Mouse (Mus musculus) heart, embryonic 14.5 days (tissue): ENCODE measurements at regions not wholly inside any gene's neighbourhood (a gene's known extent, or its start where the extent isn't known, plus 50 kb on each side); places are given as distances from the start of the nearest gene placed in this dataset.

Experiments used
- ATAC-seq: fragments of 200-750 bp; cut with Nextera tagmentation; 2 replicates; pipeline ENCODE4 v1.8.0; 2017; ENCODE audit warnings: low read depth, moderate TSS enrichment; ENCODE audit not compliant: insufficient number of reproducible peaks, insufficient read depth, low FRiP score
- H3K27ac ChIP-seq, 2 experiments: fragments of 200-500 bp in 1 of 2; fragments of 300-500 bp in 1 of 2; sonication (generic) in 1 of 2; replicated peaks in 1 of 2; 2 replicates each; pipeline ENCODE4 v1.5.1; 2012 to 2014; ENCODE audit warnings: low read depth in 2 of 2, low read length in 2 of 2, control low read depth in 1 of 2, mild to moderate bottlenecking in 1 of 2, mixed read lengths in 1 of 2; ENCODE audit not compliant: control insufficient read depth in 1 of 2, insufficient read depth in 1 of 2
- H3K27me3 ChIP-seq: fragments of 300-500 bp; sonication (generic); 2 replicates; pipeline ENCODE4 v1.6.1; 2014; ENCODE audit warnings: mild to moderate bottlenecking, low read length, control low read depth; ENCODE audit not compliant: control insufficient read depth, insufficient read depth
- H3K36me3 ChIP-seq: fragments of 300-500 bp; sonication (generic); 2 replicates; pipeline ENCODE4 v1.6.1; 2014; ENCODE audit warnings: mild to moderate bottlenecking, control low read depth, low read length, mixed read lengths; ENCODE audit not compliant: control insufficient read depth, insufficient read depth
- H3K4me1 ChIP-seq, 2 experiments: fragments of 200-500 bp in 1 of 2; fragments of 300-500 bp in 1 of 2; sonication (generic) in 1 of 2; 2 replicates each; pipeline ENCODE4 v1.6.1; 2012 to 2014; ENCODE audit warnings: low read length in 2 of 2, control low read depth in 1 of 2, mixed read lengths in 1 of 2; ENCODE audit not compliant: control insufficient read depth in 2 of 2, insufficient read depth in 2 of 2
- H3K4me2 ChIP-seq: fragments of 300-500 bp; sonication (generic); 2 replicates; pipeline ENCODE4 v1.6.1; 2014; ENCODE audit warnings: mild to moderate bottlenecking, low read length
- H3K4me3 ChIP-seq, 2 experiments: fragments of 200-500 bp in 1 of 2; fragments of 300-500 bp in 1 of 2; sonication (generic) in 1 of 2; 2 replicates each; pipeline ENCODE4 v1.5.1; 2012 to 2014; ENCODE audit warnings: low read length in 2 of 2, mild to moderate bottlenecking in 2 of 2, control low read depth in 1 of 2, low read depth in 1 of 2, moderate library complexity in 1 of 2; ENCODE audit not compliant: control insufficient read depth in 1 of 2, insufficient read depth in 1 of 2
- H3K9ac ChIP-seq: fragments of 300-500 bp; sonication (generic); 2 replicates; pipeline ENCODE4 v1.6.1; 2014; ENCODE audit warnings: mild to moderate bottlenecking, low read length
- H3K9me3 ChIP-seq: fragments of 300-500 bp; sonication (generic); 2 replicates; pipeline ENCODE4 v1.6.1; 2016; ENCODE audit warnings: low read length, control low read depth; ENCODE audit not compliant: control insufficient read depth
- WGBS: fragments of 180-500 bp; shearing (Covaris S2); extraction: QIAGEN DNeasy Blood & Tissue Kit; methylation state at CpG from one replicate; pipeline ENCODE4 v1.1.7; 2014; 5-methylcytosine and 5-hydroxymethylcytosine counted together

DNA sequence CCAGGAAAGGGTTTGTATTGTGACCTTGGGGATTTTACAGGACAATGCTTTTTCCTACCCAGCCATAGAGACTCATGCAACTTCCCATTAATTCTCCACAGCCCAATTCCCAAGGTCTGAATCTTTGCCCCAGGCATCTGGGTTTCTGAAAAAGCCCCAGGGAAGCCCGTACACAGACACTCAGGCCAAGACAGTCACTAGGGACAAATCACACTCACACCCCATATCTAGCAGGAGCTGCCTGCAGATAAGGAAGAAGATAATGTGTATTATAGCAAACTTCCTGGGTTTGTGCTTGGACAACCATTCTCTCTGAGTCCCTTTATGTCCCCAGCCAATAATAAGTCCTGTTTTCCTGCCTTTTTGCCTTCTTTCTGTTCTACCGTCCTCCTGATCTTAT lies 305.0 kb upstream of the Clint1 start:
- no peak overlapping the region for H3K4me3 ChIP-seq
- 34% methylated on average over 2 of the region's 2 CpGs for WGBS
- H3K27ac ChIP-seq = no peak overlapping the region
- H3K27me3 ChIP-seq = 0 out of 2 replicates have a peak, but pooled peaks cover 3% of the 10 kb centered on the region
- no peaks in the 10 kb centered on the region for H3K9me3 ChIP-seq
- H3K4me1 ChIP-seq = 0 out of 4 replicates have a peak, but pooled peaks cover 0 to 4% of the 10 kb centered on the region in 2 experiments
- H3K4me2 ChIP-seq = no peak overlapping the region
- no peak overlapping the region for H3K9ac ChIP-seq
- no peak for ATAC-seq
- no peaks in the 10 kb centered on the region for H3K36me3 ChIP-seq

DNA sequence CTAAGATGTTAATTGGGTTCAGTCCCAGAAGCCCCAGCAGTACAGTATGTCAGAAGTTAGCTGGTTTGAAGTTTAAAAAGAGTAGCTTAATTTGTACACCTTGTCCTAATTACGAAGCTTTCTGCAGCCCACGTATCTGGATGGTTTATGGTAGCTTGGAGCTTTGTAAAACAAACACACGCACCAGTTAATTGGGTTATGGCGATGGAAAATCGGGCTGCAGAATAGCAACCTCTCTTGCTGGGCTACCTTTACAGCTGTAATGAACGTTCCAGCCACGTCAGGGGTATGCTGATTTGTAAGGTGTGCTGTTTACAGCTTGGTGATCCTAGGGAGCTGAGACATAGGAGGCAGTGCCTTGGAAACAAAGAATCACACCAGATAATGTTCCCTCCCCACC lies 301.5 kb upstream of the Clint1 start:
- H3K9ac ChIP-seq = no peak overlapping the region
- no peak for ATAC-seq
- WGBS = 62% methylated on average over 7 of the region's 7 CpGs

DNA sequence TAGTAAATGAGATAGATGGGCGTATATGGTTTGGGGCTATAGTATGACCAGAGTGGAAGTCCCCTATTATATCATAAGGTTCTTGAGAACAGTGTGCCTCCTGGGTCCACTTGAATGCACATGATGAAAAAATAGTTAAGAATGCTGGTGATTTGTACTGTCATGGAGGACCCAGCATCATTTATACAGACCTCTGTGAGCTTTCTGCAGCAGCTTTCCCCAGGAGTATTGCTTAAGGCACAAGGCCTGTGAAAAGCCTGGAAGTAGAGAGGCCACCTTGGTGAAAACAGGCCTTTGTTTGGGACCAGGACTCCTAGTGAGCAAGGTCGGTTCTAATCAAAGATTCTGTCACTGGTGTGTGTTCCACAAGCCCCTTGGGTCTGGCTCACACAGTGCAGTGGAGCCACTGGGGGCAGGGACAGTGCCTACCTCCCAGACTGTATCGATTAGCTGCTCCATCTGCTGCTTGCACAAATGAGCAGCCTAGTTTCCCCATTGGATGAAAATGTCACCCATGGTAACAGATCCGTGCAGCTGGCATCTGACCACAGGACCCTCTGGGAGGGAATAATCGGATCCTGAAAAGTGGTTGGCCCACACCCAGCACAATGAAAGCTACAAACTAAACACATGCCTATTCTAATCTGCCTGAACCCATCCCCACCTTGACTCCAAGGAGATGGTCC lies 274.2 kb upstream of the Clint1 start:
- Histone ChIP-seq H3K27ac (no peak overlapping the region), H3K27me3 (no peaks in the 10 kb centered on the region), H3K36me3 (no peaks in the 10 kb centered on the region), H3K9me3 (no peaks in the 10 kb centered on the region), H3K9ac (no peak overlapping the region), H3K4me1 (no peaks in the 10 kb centered on the region), H3K4me3 (no peak overlapping the region), H3K4me2 (no peak overlapping the region)
- 53% methylated on average over 5 of the region's 5 CpGs for WGBS
- ATAC-seq = no peak

More for the DNA sequence above, 301.5 kb upstream of the Clint1 start:
- Histone ChIP-seq H3K9me3 (no peaks in the 10 kb centered on the region), H3K4me3 (no peak overlapping the region), H3K27ac (no peak overlapping the region), H3K4me1 (0 out of 4 replicates have a peak, but pooled peaks cover 0 to 4% of the 10 kb centered on the region in 2 experiments), H3K4me2 (no peak overlapping the region), H3K36me3 (no peaks in the 10 kb centered on the region), H3K27me3 (0 out of 2 replicates have a peak, but pooled peaks cover 3% of the 10 kb centered on the region)

DNA sequence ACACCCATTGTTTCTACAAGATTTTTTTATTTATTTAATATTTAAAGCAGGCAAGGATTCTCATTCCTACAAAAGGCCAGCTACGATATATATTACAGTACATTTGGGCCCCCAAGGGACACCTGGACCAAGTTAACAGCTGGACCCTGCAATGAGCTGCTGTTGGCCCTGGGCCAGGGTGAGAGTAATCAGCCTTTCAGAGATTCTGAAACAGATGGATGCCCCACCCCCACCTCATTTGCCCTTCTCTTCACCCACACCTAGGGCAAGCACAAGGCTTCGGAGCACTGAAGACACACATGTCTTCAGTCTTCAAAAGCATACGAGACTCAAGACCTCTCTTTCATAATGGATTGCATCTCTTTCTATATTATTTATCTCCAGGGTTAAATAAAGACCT lies 259.5 kb upstream of the Clint1 start:
- no peak for ATAC-seq
- Histone ChIP-seq H3K36me3 (no peaks in the 10 kb centered on the region), H3K4me2 (no peak overlapping the region), H3K4me3 (no peak overlapping the region), H3K9ac (no peak overlapping the region), H3K27ac (no peak overlapping the region), H3K9me3 (no peaks in the 10 kb centered on the region), H3K4me1 (no peaks in the 10 kb centered on the region), H3K27me3 (no peaks in the 10 kb centered on the region)
- WGBS = 80% methylated on average over 3 of the region's 3 CpGs

DNA sequence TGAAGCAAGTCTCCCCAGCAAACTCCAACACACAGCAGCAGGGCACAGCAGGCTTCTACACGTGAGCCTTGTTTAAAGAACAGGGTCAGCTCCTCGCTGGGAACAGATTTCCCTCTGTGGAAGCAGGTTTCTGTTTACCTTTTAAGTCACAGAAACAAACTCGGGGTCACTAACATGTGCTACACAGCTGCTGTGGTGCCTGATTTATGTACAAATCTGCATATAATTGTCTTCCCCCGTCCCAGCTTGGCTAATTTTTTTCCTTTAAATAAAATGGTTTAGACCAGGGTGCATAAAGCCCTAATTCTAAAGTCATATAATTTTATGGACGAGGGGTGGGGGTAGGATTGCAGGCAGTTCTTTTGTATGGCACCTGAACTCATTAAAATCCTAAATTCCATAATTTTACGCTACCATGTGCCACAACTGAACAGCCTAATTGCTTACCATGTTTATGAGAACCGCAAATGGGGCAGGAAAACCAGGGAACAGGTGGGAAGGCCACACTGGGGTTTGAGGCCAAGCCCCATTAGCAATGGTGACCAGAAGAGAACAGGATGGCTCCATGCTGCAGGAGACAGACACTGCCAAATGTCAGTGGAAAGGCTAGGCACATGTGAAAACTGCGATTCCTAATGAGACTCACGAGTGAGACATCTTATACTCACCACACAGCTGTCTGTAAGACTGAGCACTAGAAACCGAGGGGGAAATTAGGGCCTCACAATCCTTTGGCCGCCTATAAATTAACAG lies 258.8 kb upstream of the Clint1 start:
- no peak for ATAC-seq
- Histone ChIP-seq H3K4me1 (no peaks in the 10 kb centered on the region), H3K4me3 (no peak overlapping the region), H3K9me3 (no peaks in the 10 kb centered on the region), H3K27ac (no peak overlapping the region), H3K4me2 (no peak overlapping the region), H3K27me3 (no peaks in the 10 kb centered on the region), H3K9ac (no peak overlapping the region), H3K36me3 (no peaks in the 10 kb centered on the region)
- 71% methylated on average over 11 of the region's 11 CpGs for WGBS

DNA sequence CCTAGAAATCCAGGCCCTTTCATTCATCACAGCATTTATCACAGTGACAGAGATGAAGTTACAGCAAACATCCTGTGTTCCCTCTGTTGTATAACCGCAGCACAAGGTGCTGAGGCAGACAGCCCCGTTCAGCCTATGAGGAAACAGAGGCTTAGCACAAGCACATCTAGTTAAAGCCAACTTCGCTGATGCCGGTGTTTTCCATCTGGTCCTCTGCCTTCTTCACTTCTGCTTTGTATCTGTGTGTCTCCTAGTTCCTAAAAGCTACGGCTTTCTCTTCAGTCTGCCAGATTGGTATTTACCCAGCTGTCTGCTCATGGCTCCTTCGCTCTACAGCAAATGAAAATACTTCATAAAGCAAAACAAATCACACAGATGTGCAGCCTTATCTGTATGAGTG lies 256.5 kb upstream of the Clint1 start:
- no peak for ATAC-seq
- H3K9me3 ChIP-seq = no peaks in the 10 kb centered on the region
- no peak overlapping the region for H3K27ac ChIP-seq
- no peak overlapping the region for H3K9ac ChIP-seq
- no peaks in the 10 kb centered on the region for H3K36me3 ChIP-seq
- H3K27me3 ChIP-seq = no peaks in the 10 kb centered on the region
- WGBS = 70% methylated on average over 6 of the region's 6 CpGs
- H3K4me2 ChIP-seq = no peak overlapping the region
- H3K4me3 ChIP-seq = no peak overlapping the region
- H3K4me1 ChIP-seq = no peaks in the 10 kb centered on the region

DNA sequence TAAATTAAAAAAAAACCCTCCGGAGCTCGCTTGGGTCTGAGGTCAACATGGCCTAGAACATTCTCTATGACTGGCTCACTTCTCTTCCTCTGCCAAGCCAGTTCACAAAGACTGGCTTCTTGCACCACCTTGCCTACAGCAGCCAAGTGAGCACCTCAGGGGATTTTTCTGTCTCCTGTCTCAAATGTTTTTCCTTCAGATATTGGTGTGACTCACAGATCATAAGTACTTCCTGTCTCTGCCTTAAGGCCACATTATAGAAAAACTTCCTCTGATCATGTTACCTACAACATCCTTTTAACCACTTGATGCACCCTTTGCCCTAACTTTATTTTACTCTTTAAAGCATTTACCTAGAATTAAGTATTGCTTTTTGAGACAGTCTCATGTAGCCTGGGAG lies 230.0 kb upstream of the Clint1 start:
- Histone ChIP-seq H3K36me3 (no peaks in the 10 kb centered on the region), H3K4me1 (no peaks in the 10 kb centered on the region), H3K4me3 (no peak overlapping the region), H3K9ac (no peak overlapping the region), H3K9me3 (no peaks in the 10 kb centered on the region), H3K27ac (no peak overlapping the region), H3K27me3 (no peaks in the 10 kb centered on the region), H3K4me2 (no peak overlapping the region)
- 93% methylated on average over 2 of the region's 2 CpGs for WGBS
- ATAC-seq = no peak
